Mouse (Mus musculus): ENCODE data around the gene Hsf2bp. TPM values are rescaled to one million over a fixed set of nuclear protein-coding genes. Genes with fewer than 3 reads are reported as not detected.

The Hsf2bp gene
- polyA plus RNA-seq, 1 experiment from 2014 or later = 0.42 TPM

DNA sequence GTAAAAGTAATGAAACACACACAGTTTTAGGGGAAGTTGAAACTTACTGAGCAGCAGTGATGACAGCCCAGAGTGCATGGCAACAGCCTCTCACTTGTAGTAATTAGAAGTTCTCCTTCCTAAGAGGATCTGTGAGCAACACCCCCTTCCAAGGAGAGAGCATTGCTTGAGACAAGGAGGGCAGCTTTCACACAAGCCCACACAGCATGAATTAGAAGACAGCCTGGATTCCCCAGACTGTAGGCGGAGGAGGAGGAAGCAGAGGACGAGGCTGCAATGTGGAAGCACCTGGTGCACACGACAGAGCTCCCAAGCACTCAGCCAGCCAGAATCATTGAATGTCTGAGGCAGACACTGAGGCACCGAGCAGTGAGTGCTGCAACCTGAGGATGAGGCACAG lies 39.8 kb downstream of the Hsf2bp start:
- H3K9me3 ChIP-seq (ENCODE audit: low read length) = no peaks in the 10 kb centered on the region
- H3K4me2 ChIP-seq (ENCODE audit: low read depth, low read length) = no peak overlapping the region
- no peak for TF ChIP-seq EP300 (IDR thresholded peaks at IDR 0.05; ENCODE audit: low read depth)
- no peak for TF ChIP-seq CTCF (IDR thresholded peaks at IDR 0.05; ENCODE audit: low read depth)
- H3K27ac ChIP-seq (ENCODE audit: low read depth) = no peak overlapping the region
- no peak overlapping the region for H3K4me3 ChIP-seq (ENCODE audit: low read depth, low read length)
- no peak overlapping the region for H3K9ac ChIP-seq (replicated peaks)
- DNase-seq = no peak
- 50% methylated on average over 4 of the region's 4 CpGs for WGBS (ENCODE audit: insufficient replicate concordance)
- ATAC-seq = no peak
- H3K36me3 ChIP-seq (replicated peaks; ENCODE audit: insufficient read depth, low read length) = no peaks in the 10 kb centered on the region
- peaks cover 9% of the 10 kb centered on the region for H3K4me1 ChIP-seq (ENCODE audit: insufficient read depth)
- no peaks in the 10 kb centered on the region for H3K27me3 ChIP-seq (ENCODE audit: insufficient read depth, low read length)

DNA sequence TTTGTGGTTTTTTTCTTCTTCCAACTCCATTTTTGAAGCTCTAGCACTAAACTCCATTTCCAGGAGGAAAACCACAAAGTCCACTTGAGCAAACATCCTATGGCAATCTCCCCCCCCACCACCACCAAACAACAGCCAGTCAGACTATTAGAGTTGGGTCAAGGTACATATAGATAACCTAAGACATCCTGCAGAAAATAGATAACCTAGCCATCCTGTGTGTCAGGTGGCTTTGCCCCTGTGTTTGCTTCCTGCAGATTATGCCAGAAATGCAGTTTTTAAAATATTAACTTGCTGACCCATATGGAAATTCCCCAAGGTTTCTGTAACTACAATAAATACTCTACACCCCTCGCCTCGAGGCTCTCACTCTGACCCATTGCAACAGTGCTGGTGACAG lies 40.4 kb downstream of the Hsf2bp start:
- DNase-seq (no peak), ATAC-seq (no peak)
- Histone ChIP-seq H3K4me3 (ENCODE audit: low read depth, low read length) (no peak overlapping the region), H3K36me3 (replicated peaks; ENCODE audit: insufficient read depth, low read length) (no peaks in the 10 kb centered on the region), H3K27ac (ENCODE audit: low read depth) (no peak overlapping the region), H3K27me3 (ENCODE audit: insufficient read depth, low read length) (no peaks in the 10 kb centered on the region), H3K9ac (replicated peaks) (no peak overlapping the region), H3K9me3 (ENCODE audit: low read length) (no peaks in the 10 kb centered on the region), H3K4me2 (ENCODE audit: low read depth, low read length) (no peak overlapping the region), H3K4me1 (ENCODE audit: insufficient read depth) (peaks cover 9% of the 10 kb centered on the region)
- 9% methylated on average over 2 of the region's 2 CpGs for WGBS (ENCODE audit: insufficient replicate concordance)
- TF ChIP-seq CTCF (IDR thresholded peaks at IDR 0.05; ENCODE audit: low read depth) = no peak
- TF ChIP-seq EP300 (IDR thresholded peaks at IDR 0.05; ENCODE audit: low read depth) = peak; percentile 71

DNA sequence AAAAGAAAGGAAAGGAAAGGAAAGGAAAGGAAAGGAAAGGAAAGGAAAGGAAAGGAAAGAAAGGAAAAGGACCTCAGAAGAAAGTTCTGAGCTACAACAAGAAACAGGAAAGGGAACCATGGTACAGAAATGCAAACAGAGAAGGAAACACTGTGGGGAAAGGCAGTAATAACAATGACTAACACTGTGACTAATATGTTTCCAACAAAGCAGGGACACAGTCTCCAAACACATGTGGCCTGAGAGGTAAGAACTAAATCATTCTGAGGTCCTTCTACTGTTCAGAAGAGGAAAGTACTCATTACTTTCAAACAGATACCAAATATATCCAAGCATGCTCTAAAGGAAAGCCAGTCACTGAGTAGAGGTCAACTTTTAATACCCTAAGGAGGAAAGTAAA lies 42.0 kb downstream of the Hsf2bp start:
- no peak overlapping the region for H3K27ac ChIP-seq (ENCODE audit: low read depth)
- peaks cover 9% of the 10 kb centered on the region for H3K4me1 ChIP-seq (ENCODE audit: insufficient read depth)
- H3K4me2 ChIP-seq (ENCODE audit: low read depth, low read length) = no peak overlapping the region
- ATAC-seq (no peak), DNase-seq (no peak)
- no peaks in the 10 kb centered on the region for H3K36me3 ChIP-seq (replicated peaks; ENCODE audit: insufficient read depth, low read length)
- H3K4me3 ChIP-seq (ENCODE audit: low read depth, low read length) = no peak overlapping the region
- H3K9me3 ChIP-seq (ENCODE audit: low read length) = no peaks in the 10 kb centered on the region
- no peaks in the 10 kb centered on the region for H3K27me3 ChIP-seq (ENCODE audit: insufficient read depth, low read length)
- H3K9ac ChIP-seq (replicated peaks) = no peak overlapping the region
- TF ChIP-seq CTCF (IDR thresholded peaks at IDR 0.05; ENCODE audit: low read depth) = no peak
- TF ChIP-seq EP300 (IDR thresholded peaks at IDR 0.05; ENCODE audit: low read depth) = no peak

DNA sequence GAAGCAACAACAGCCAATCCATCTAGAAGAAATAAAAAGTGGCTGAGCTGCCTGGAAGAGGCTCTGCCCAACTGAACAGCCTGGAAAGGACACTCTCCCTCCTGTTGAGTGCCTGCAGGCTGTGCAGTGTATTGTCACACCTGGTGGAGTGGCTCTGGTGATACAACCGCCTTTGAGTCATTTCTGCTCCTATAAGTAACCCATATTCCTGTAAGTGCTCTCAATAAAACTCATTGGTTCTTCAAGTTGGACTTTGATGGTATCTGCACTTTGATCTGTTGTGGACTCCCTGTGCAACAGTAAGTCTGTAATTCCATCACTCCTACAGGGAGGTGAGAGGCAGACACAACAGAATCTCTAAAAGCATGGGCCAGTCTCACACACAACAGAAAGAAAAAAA lies 42.8 kb downstream of the Hsf2bp start:
- ATAC-seq = no peak
- 80% methylated on average over 1 of the region's 1 CpGs for WGBS (ENCODE audit: insufficient replicate concordance)
- no peak overlapping the region for H3K9ac ChIP-seq (replicated peaks)
- H3K9me3 ChIP-seq (ENCODE audit: low read length) = no peaks in the 10 kb centered on the region
- H3K36me3 ChIP-seq (replicated peaks; ENCODE audit: insufficient read depth, low read length) = no peaks in the 10 kb centered on the region
- peaks cover 9% of the 10 kb centered on the region for H3K4me1 ChIP-seq (ENCODE audit: insufficient read depth)
- no peak overlapping the region for H3K4me2 ChIP-seq (ENCODE audit: low read depth, low read length)
- no peak for DNase-seq
- H3K27ac ChIP-seq (ENCODE audit: low read depth) = no peak overlapping the region
- TF ChIP-seq EP300 (IDR thresholded peaks at IDR 0.05; ENCODE audit: low read depth) = no peak
- no peak for TF ChIP-seq CTCF (IDR thresholded peaks at IDR 0.05; ENCODE audit: low read depth)
- no peak overlapping the region for H3K4me3 ChIP-seq (ENCODE audit: low read depth, low read length)
- no peaks in the 10 kb centered on the region for H3K27me3 ChIP-seq (ENCODE audit: insufficient read depth, low read length)

DNA sequence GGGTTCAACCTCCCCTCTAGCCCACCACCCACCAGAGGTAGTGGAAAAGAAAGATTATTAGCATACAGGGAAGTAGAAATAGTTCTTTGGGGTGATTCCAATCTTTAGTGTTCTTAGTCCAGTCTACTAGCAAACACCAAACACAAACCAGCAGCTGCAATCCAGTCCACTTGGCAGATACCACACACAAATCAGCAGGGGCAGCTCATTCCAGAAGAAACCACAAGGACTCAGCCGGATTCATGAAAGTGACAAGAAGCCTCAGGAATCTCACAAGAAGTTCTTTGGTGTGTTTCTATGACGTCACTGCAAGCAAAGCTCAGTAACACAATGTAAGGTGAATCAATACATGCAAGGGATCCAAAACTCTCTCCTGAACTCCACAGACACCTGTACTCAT lies 44.1 kb downstream of the Hsf2bp start:
- Histone ChIP-seq H3K9ac (replicated peaks) (no peak overlapping the region), H3K27ac (ENCODE audit: low read depth) (no peak overlapping the region), H3K9me3 (ENCODE audit: low read length) (no peaks in the 10 kb centered on the region), H3K36me3 (replicated peaks; ENCODE audit: insufficient read depth, low read length) (no peaks in the 10 kb centered on the region), H3K4me2 (ENCODE audit: low read depth, low read length) (no peak overlapping the region), H3K4me1 (ENCODE audit: insufficient read depth) (peaks cover 9% of the 10 kb centered on the region), H3K27me3 (ENCODE audit: insufficient read depth, low read length) (no peaks in the 10 kb centered on the region), H3K4me3 (ENCODE audit: low read depth, low read length) (no peak overlapping the region)
- ATAC-seq (no peak), DNase-seq (no peak)
- TF ChIP-seq EP300 (IDR thresholded peaks at IDR 0.05; ENCODE audit: low read depth) (no peak), CTCF (IDR thresholded peaks at IDR 0.05; ENCODE audit: low read depth) (no peak)
- WGBS (ENCODE audit: insufficient replicate concordance) = 64% methylated on average over 2 of the region's 2 CpGs

DNA sequence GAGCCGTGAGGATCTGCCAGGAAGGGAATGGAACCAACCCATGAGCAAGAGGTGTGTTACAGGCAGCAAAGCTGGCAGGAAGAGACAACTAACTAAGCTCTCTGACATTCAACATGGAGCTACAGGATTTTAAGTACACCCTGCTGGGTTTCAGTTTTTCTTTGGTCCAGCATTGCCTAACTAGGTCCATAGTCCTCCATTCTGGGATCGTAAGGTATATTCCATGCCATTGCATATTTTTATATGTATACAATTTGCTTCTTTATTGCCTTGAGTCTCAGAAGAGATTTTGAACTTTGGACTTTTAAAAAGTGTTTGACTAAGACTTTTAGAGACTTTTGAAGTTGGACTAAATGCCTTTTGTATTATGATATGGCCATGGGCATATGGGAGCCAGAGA lies 47.1 kb downstream of the Hsf2bp start:
- ATAC-seq (no peak), DNase-seq (no peak)
- no peak overlapping the region for H3K9ac ChIP-seq (replicated peaks)
- TF ChIP-seq EP300 (IDR thresholded peaks at IDR 0.05; ENCODE audit: low read depth) = no peak
- TF ChIP-seq CTCF (IDR thresholded peaks at IDR 0.05; ENCODE audit: low read depth) = no peak
- H3K9me3 ChIP-seq (ENCODE audit: low read length) = no peaks in the 10 kb centered on the region
- H3K27me3 ChIP-seq (ENCODE audit: insufficient read depth, low read length) = no peaks in the 10 kb centered on the region
- H3K27ac ChIP-seq (ENCODE audit: low read depth) = no peak overlapping the region
- H3K4me3 ChIP-seq (ENCODE audit: low read depth, low read length) = no peak overlapping the region
- H3K4me1 ChIP-seq (ENCODE audit: insufficient read depth) = peaks cover 4% of the 10 kb centered on the region
- WGBS (ENCODE audit: insufficient replicate concordance) = 63% methylated on average over 2 of the region's 2 CpGs
- H3K4me2 ChIP-seq (ENCODE audit: low read depth, low read length) = no peak overlapping the region
- no peaks in the 10 kb centered on the region for H3K36me3 ChIP-seq (replicated peaks; ENCODE audit: insufficient read depth, low read length)

DNA sequence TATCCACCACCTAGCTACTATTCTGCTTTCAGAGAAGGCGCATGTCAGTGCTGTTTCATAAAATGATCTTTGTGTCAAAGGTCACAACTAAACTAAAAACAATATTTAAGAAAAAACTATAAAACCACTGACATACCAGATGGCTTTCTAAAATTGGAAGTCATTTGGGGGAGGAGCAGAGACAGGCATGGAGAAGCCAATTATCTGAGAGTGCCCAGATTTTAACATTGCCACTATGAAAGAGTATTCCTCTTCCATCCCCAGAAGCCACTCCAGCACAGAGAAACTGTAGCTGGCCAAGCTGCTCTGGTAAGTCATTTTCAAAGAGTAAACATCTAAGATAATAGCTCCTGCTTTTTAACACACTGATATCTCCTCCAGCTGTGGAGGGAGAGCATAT lies 49.2 kb downstream of the Hsf2bp start:
- Histone ChIP-seq H3K4me2 (ENCODE audit: low read depth, low read length) (no peak overlapping the region), H3K27ac (ENCODE audit: low read depth) (no peak overlapping the region), H3K9ac (replicated peaks) (no peak overlapping the region), H3K4me1 (ENCODE audit: insufficient read depth) (peaks cover 5% of the 10 kb centered on the region; the same call in 1 of the 2 replicates), H3K4me3 (ENCODE audit: low read depth, low read length) (no peak overlapping the region), H3K27me3 (ENCODE audit: insufficient read depth, low read length) (no peaks in the 10 kb centered on the region), H3K9me3 (ENCODE audit: low read length) (no peaks in the 10 kb centered on the region), H3K36me3 (replicated peaks; ENCODE audit: insufficient read depth, low read length) (no peaks in the 10 kb centered on the region)
- no peak for DNase-seq
- ATAC-seq = no peak
- WGBS (ENCODE audit: insufficient replicate concordance) = 77% methylated on average over 1 of the region's 1 CpGs
- no peak for TF ChIP-seq EP300 (IDR thresholded peaks at IDR 0.05; ENCODE audit: low read depth)
- no peak for TF ChIP-seq CTCF (IDR thresholded peaks at IDR 0.05; ENCODE audit: low read depth)
